In genomic region chr11:3661964-3662363, GRCm38 (mm10) we compare ENCODE assay signal across 1 mouse cellular context.
TF ChIP-seq lines count a peak whose summit lies in the region.

No protein-coding gene starts in this region.

TF ChIP-seq in MEL, 35 proteins besides CTCF, POLR2A, EP300 and RAD21 (continued from another document):
- TF ChIP-seq MYC (IDR thresholded peaks at IDR 0.05; ENCODE audit: low read depth, low read length), result no peak
- TF ChIP-seq MAFK (IDR thresholded peaks at IDR 0.05; ENCODE audit: borderline replicate concordance, low read depth, low read length), result peak; percentile 56; the same call in 1 of the 2 replicates
- TF ChIP-seq MEF2A (IDR thresholded peaks at IDR 0.05; ENCODE audit: extremely low read depth, insufficient replicate concordance, low read depth, low read length, poor library complexity, severe bottlenecking), result no peak
